In genomic region chr1:152399790-152400555, GRCm38 (mm10) we compare ENCODE assay signal across 8 mouse cellular contexts. TPM values are rescaled to one million over a fixed set of nuclear protein-coding genes. Genes with fewer than 3 reads are reported as not detected.
A peak's percentile ranks its signal among the peaks of the same experiment; 100 is the strongest.
DNase-seq lines count a peak whose midpoint lies in the region; ATAC-seq and TF ChIP-seq lines count a peak whose summit lies in the region.

Gene Colgalt2 (plus strand): TSS chr1:152399830.

- no peak; the same call in 1 of the 2 replicates for TF ChIP-seq CTCF in left cerebral cortex, adult 2 months (IDR thresholded peaks at IDR 0.05)

- H3K27ac ChIP-seq in hindbrain, embryonic 16.5 days (ENCODE audit: low read depth, low read length): peak within 1 kb of the TSS; percentile 11; the same call in 1 of the 2 replicates
- peak within 1 kb of the TSS; percentile 80 for H3K27ac ChIP-seq in left cerebral cortex, adult 2 months

- WGBS in hindbrain, embryonic 16.5 days: under 1% methylated on average over 69 of the region's 70 CpGs

- intact Hi-C loops in left cerebral cortex, adult 2 months (cut with DNase I): loop anchor here (5.0 kb wide), 1 partner anchor 107 kb away; no protein-coding TSS in a partner anchor

- peaks cover 12% of the 10 kb centered on the region for H3K4me1 ChIP-seq in hindbrain, embryonic 16.5 days (ENCODE audit: control insufficient read depth, insufficient read depth, low read depth, low read length)

- no peaks in the 10 kb centered on the region for H3K36me3 ChIP-seq in hindbrain, embryonic 16.5 days (ENCODE audit: control insufficient read depth, insufficient read depth, low read length)

- peak within 1 kb of the TSS; percentile 77 for H3K9ac ChIP-seq in hindbrain, embryonic 16.5 days (ENCODE audit: low read depth, low read length)

- peak; percentile 66 for ATAC-seq in common myeloid progenitor, adult 5-6 weeks (replicated peaks; ENCODE audit: low read depth, poor library complexity, severe bottlenecking)
- ATAC-seq in hindbrain, embryonic 16.5 days: peak; percentile 90

- peak within 1 kb of the TSS; percentile 81 for H3K4me2 ChIP-seq in hindbrain, embryonic 16.5 days (ENCODE audit: low read length)

- H3K4me3 ChIP-seq in hindbrain, embryonic 16.5 days (ENCODE audit: low read length): peak within 1 kb of the TSS; percentile 60
- peak within 1 kb of the TSS; percentile 70 for H3K4me3 ChIP-seq in left cerebral cortex, adult 2 months

- peaks cover 7% of the 10 kb centered on the region for H3K27me3 ChIP-seq in hindbrain, embryonic 16.5 days (replicated peaks; ENCODE audit: control insufficient read depth, insufficient read depth, low read length)

- DNase-seq in adrenal gland, adult 2 months: peak; percentile 68
- peak; percentile 45 for DNase-seq in gastrocnemius, postnatal 25 days
- peak; percentile 52 to 67 for DNase-seq in left cerebral cortex, adult 2 months (ENCODE audit: extremely low spot score in 1 of 2, low spot score in 2 of 2)
- peak; percentile 57 for DNase-seq in lung, postnatal 36 days
- DNase-seq in right cerebral cortex, adult 2 months (ENCODE audit: low spot score in 2 of 2): peak; percentile 58 to 63
- DNase-seq in c-Kit-positive CD71-positive TER-119-positive erythroid progenitor cells, embryonic 14.5 days (ENCODE audit: low spot score): no peak

- no peaks in the 10 kb centered on the region for H3K9me3 ChIP-seq in hindbrain, embryonic 16.5 days (ENCODE audit: control insufficient read depth, low read length)

RNA-seq across cellular contexts. Expression of gene Colgalt2, which starts in this region (rescaled TPM):
- 1 to 10 TPM; 3.0 to 3.8 TPM for total RNA-seq in adrenal gland, adult 2 months (2021)
- polyA plus RNA-seq in adrenal gland, adult 2 months (2012; rRNA removed): 3.9 and 5.2 TPM in 2 replicates
- not detected in 2 replicates for total RNA-seq in common myeloid progenitor, adult 5-6 weeks (2017)
- total RNA-seq in gastrocnemius, postnatal 25 days (2021): 1 to 10 TPM; 1.6 to 2.1 TPM
- polyA plus RNA-seq in hindbrain, embryonic 16.5 days (2015; fragmentation: Nextera tagmentation; extraction: Ambion mirVana): 4.2 and 4.4 TPM in 2 replicates
- total RNA-seq in left cerebral cortex, adult 2 months (2021): 1 to 10 TPM; 6.5 to 6.6 TPM

Comparison
In these comparisons a context has a peak if more than half of its experiments do, and no peak if none do; other contexts are left out.
1. Peak in ATAC-seq in common myeloid progenitor, adult 5-6 weeks; RNA of the gene not detected or under 1 TPM.